Mouse (Mus musculus) thymus, adult 2 months (tissue): ENCODE measurements around the gene Icmt. TPM values are rescaled to one million over a fixed set of nuclear protein-coding genes. Genes with fewer than 3 reads are reported as not detected.

Source experiments
- DNase-seq: peaks from one replicate; pipeline ENCODE4 v3.0.0; 2021
- H3K27ac ChIP-seq: fragments of 200-500 bp; 2 replicates; pipeline ENCODE4 v1.5.1; 2012; ENCODE audit warnings: low read length, control low read depth; ENCODE audit not compliant: control insufficient read depth, insufficient read depth
- H3K27me3 ChIP-seq: fragments of 200-500 bp; 2 replicates; pipeline ENCODE4 v1.6.1; 2012; ENCODE audit warnings: mild to moderate bottlenecking, low read length, moderate library complexity, mixed read lengths; ENCODE audit not compliant: control insufficient read depth, insufficient read depth
- H3K36me3 ChIP-seq: fragments of 200-500 bp; 2 replicates; pipeline ENCODE4 v1.6.1; 2012; ENCODE audit warnings: mild to moderate bottlenecking, low read length, moderate library complexity; ENCODE audit not compliant: control insufficient read depth, insufficient read depth
- H3K4me1 ChIP-seq: fragments of 200-500 bp; replicated peaks from 2 replicates; pipeline ENCODE4 v1.6.1; 2012; ENCODE audit warnings: low read length; ENCODE audit not compliant: control insufficient read depth, insufficient read depth
- H3K4me3 ChIP-seq: fragments of 200-500 bp; 2 replicates; pipeline ENCODE4 v1.5.1; 2012; ENCODE audit warnings: mild to moderate bottlenecking, low read length, control low read depth, moderate library complexity; ENCODE audit not compliant: control insufficient read depth, insufficient read depth
- CTCF ChIP-seq: fragments of 200-500 bp; IDR thresholded peaks from 2 replicates; pipeline ENCODE4 v1.5.1; 2012; ENCODE audit warnings: mild to moderate bottlenecking, control low read depth, low read length, moderate library complexity, borderline replicate concordance; ENCODE audit not compliant: control insufficient read depth, poor library complexity, insufficient read depth; ENCODE audit errors: extremely low read depth
- POLR2A ChIP-seq: fragments of 200-500 bp; IDR thresholded peaks from 2 replicates; pipeline ENCODE4 v1.6.1; 2012; ENCODE audit warnings: mild to moderate bottlenecking, low read length, control low read depth, moderate library complexity; ENCODE audit not compliant: control insufficient read depth, poor library complexity, insufficient read depth; ENCODE audit errors: extremely low read depth
- WGBS: fragments of 180-500 bp; shearing (Covaris S2); methylation state at CpG from one replicate; pipeline ENCODE4 v1.1.7; 2018; 5-methylcytosine and 5-hydroxymethylcytosine counted together
- polyA plus RNA-seq: library from polyadenylated mRNA; depleted of rRNA; stranded (reverse); fragments of >200 nt; gene quantifications from 2 replicates; pipeline ENCODE4 v1.2.3, GENCODE M21; 2012

Icmt gene
- polyA plus RNA-seq, 1 experiment, result 42.6 TPM

DNA sequence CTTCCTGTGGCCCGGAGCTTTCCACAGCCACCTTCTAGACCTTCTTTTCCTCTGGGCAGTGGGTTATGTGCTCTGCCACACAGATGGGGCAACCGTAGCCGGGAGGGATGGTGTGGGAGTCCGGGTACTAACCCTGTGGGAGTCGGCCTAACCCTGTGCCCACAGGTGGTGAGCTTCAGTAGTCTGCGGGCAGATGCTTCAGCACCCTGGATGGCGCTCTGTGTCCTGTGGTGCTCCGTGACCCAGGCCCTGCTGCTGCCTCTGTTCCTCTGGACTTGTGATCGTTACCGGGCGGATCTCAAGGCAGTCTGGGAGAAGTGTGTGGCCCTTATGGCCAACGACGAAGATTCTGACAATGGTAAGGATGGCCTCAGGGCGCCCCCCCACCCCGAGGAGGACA lies 15.4 kb upstream of the Icmt start:
- Histone ChIP-seq H3K36me3 (no peaks in the 10 kb centered on the region), H3K27ac (no peak overlapping the region), H3K4me1 (peaks cover 18% of the 10 kb centered on the region), H3K27me3 (peaks cover 8% of the 10 kb centered on the region; the same call in 1 of the 2 replicates), H3K4me3 (no peak overlapping the region)
- 56% methylated on average over 15 of the region's 15 CpGs for WGBS
- no peak for DNase-seq
- no peak for TF ChIP-seq POLR2A
- TF ChIP-seq CTCF, result no peak

DNA sequence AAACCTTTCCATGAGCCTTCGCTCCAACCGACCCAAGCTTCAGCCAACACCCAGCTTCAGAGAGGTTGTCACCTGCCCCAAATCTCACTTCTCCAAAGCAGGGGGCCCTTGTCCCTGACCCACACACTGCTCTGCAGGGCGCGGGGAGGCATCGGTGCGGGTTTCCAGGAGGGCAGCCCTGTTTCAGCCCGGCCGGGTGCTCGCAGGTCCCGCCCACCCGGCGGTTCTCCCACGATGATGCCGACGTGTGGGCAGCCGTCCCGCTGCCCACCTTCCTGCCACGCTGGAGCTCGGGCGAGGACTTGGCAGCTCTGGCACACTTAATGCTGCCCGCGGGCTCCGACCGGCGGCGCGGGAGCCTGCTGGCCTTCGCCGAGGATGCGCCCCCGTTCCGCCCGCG lies 14.3 kb upstream of the Icmt start:
- Histone ChIP-seq H3K27ac (no peak overlapping the region), H3K36me3 (no peaks in the 10 kb centered on the region), H3K27me3 (peaks cover 8% of the 10 kb centered on the region; the same call in 1 of the 2 replicates), H3K4me1 (peaks cover 20% of the 10 kb centered on the region), H3K4me3 (peak overlapping the region; percentile 28; the same call in 1 of the 2 replicates)
- no peak for DNase-seq
- TF ChIP-seq POLR2A (no peak), CTCF (no peak)
- 14% methylated on average over 34 of the region's 34 CpGs for WGBS

DNA sequence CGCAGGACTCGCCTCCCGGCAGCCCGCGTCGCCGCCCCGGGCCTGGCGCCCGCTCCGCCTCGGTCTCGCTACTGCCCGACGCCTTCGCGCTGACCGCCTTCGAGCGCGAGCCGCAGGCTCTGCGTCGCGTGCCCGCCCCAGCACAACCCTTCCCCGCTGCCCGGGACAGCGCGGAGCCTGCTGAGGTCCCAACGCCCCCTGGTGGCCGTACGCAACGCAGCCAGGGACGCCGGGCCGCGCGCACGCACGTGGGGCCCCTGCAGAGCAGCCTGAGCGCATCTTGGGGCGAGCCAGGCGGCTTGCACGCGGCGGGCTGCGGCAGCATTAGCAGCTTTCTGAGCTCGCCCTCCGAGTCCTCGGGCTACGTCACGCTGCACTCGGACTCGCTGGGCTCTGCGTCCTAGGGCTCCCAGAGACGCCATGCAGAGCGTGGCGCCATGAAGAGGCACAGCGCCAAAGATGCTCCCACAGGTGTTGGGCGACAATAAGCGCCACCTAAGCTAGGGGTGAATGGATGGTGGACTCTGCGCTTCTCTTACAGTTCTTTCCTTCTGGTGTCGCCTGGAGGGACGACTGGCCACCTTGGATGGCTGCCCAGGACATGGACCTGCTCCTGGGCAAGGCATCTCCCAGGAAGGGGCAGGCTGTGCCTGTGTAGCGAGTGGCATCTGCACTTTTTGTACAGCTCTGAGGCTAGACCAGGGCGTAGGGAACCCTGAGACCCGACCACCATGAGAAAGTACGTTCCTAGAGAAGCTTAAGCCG lies 13.7 kb upstream of the Icmt start:
- peak; percentile 86 for DNase-seq
- peaks cover 20% of the 10 kb centered on the region for H3K4me1 ChIP-seq
- TF ChIP-seq CTCF, result peak; percentile 97
- TF ChIP-seq POLR2A, result no peak
- no peaks in the 10 kb centered on the region for H3K36me3 ChIP-seq
- H3K27ac ChIP-seq, result no peak overlapping the region
- H3K4me3 ChIP-seq, result peak overlapping the region; percentile 28
- H3K27me3 ChIP-seq, result peaks cover 8% of the 10 kb centered on the region; the same call in 1 of the 2 replicates
- 5% methylated on average over 70 of the region's 70 CpGs for WGBS

DNA sequence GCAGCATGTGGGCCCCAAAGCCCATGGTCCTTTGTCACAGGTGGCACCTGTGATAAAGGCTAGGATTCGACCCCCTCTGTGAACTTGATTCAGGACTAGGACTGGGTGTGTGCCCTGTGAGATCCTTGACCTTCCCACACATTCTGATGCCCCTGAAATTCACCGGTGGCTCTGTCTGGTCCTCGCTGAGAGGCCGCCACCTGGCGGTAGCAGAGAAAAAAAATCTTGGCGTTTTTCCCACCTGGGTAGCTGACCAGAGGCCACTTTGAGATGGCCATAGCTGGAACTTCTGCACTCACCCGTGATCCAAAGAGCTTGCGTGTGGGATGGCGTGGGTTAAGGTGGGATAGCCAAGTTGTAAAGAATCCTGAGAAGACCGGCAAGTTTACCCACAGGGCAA lies 11.5 kb upstream of the Icmt start:
- Histone ChIP-seq H3K27me3 (peaks cover 8% of the 10 kb centered on the region; the same call in 1 of the 2 replicates), H3K4me3 (no peak overlapping the region), H3K36me3 (no peaks in the 10 kb centered on the region), H3K4me1 (peaks cover 20% of the 10 kb centered on the region), H3K27ac (no peak overlapping the region)
- TF ChIP-seq POLR2A, result no peak
- peak; percentile 75; the same call in 1 of the 2 replicates for TF ChIP-seq CTCF
- WGBS, result 1% methylated on average over 10 of the region's 10 CpGs
- DNase-seq, result peak; percentile 37

DNA sequence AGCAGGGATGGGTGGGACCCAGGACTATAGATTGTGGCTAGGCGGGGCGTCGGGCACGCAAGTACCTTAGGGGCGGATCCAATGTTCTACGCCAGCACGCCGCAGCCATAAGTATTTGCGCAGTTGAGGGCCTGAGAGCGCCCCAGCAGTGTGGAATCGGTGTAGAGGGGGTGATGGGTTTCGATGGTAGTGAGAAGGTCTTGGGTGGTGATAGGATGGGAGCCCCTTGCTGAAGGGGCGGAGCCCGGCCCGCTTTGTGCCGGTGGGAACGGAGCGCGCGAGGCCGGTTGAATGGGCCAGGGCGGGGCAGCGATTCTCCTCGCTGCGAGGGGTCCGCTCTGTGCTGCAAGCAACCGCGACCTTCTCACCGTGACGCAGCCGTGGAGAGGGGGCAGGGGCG lies 10.8 kb upstream of the Icmt start:
- H3K4me1 ChIP-seq, result peaks cover 20% of the 10 kb centered on the region
- TF ChIP-seq POLR2A, result no peak
- TF ChIP-seq CTCF, result no peak
- WGBS, result 17% methylated on average over 32 of the region's 32 CpGs
- H3K27ac ChIP-seq, result no peak overlapping the region
- H3K4me3 ChIP-seq, result no peak overlapping the region
- peaks cover 8% of the 10 kb centered on the region; the same call in 1 of the 2 replicates for H3K27me3 ChIP-seq
- no peaks in the 10 kb centered on the region for H3K36me3 ChIP-seq
- DNase-seq, result no peak

DNA sequence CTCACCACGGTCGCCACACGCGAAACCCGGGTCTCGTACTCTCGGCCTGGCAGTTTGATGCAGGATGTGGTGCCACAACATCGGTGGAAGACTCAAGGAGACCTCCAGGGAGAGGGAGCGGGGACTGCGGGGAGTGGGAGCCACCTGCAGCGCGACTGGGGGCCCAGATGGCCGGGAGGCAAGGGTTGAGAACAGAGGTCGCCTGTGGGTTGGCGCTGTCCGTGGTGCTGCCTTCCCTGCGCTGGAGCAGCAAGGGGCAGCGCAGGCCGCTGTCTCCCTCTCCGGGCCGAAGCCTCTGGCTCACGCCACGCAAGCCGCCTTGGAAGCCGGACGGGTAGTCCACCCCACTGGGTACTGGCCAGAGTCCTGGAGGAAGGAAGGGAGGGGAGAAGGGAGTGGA lies 10.1 kb upstream of the Icmt start:
- 3% methylated on average over 26 of the region's 26 CpGs for WGBS
- H3K4me3 ChIP-seq, result no peak overlapping the region
- no peak overlapping the region for H3K27ac ChIP-seq
- H3K4me1 ChIP-seq, result peaks cover 20% of the 10 kb centered on the region
- H3K36me3 ChIP-seq, result no peaks in the 10 kb centered on the region
- H3K27me3 ChIP-seq, result peaks cover 8% of the 10 kb centered on the region; the same call in 1 of the 2 replicates
- DNase-seq, result peak; percentile 73
- no peak for TF ChIP-seq CTCF
- TF ChIP-seq POLR2A, result no peak
